Mouse (Mus musculus): Measurements from ENCODE around the gene Cd244a.

Gene Cd244a

DNA sequence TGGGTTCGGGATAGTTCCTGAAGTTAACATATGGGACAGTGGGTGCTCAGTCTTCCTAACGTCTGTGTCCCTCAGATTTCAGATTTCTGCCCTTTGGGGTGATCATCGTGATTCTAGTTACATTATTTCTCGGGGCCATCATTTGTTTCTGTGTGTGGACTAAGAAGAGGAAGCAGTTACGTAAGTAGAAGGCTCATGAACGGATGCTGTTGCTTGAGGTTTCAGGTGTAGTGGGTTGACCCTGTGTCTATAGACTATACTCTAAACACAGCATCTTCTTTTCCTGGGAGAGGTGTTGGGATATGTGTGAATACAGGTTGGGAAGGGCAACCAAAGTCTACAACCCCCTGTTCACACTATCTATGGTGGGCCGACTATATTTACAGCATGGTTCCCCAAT lies 18.2 kb downstream of the Cd244a start:
- DNase-seq (ENCODE audit: low spot score in 2 of 2): no peak

DNA sequence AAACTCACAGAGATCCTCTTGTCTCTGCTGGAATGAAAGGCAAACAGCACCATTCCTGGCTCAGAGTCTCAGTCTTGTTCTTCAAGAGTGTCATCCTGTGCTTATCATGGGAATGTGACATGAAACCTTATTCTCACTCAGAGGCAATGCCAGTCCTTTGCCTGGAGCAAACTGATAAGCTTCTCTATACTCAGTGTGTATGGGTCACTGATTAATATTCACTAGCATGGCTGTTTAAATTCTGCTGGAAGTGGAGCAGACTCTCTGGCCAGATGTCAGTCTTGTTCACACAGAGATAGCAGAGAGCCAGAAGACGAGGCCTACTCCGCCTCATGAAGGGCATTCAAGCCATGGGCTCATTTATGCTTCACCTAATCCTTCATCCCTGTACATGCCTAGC lies 25.6 kb downstream of the Cd244a start:
- DNase-seq (ENCODE audit: low spot score in 2 of 2): no peak

DNA sequence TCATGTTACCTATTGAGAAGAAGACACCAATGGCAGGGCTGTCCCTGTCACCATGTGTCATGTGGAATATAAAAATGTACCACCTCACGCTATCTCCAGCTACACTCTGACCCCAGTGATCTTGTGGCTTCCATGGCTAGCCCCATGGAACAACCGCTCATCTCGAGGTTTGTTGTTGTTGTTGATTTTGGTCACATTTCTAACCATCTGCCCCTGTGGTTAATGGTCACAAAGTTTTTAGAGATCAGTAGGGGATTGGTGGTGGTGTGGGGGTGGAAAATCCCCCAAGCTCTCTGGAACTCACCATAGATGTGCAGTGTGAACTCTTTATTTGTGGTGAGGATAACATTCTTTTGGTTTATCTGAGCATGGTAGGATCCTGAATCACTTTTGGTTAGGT lies 45.7 kb downstream of the Cd244a start:
- DNase-seq (ENCODE audit: low spot score in 2 of 2): no peak

- DNase-seq (ENCODE audit: low spot score in 2 of 2): no peak
These were observed 47.7 kb downstream of the Cd244a start for GRCm38 (mm10) chr1:171606656-171607055.

- no peak for DNase-seq (ENCODE audit: low spot score in 2 of 2)
These were observed 48.2 kb downstream of the Cd244a start, which contains the start of gene Ly9 for GRCm38 (mm10) chr1:171607176-171607575. TSS of gene Ly9 (minus strand) at chr1:171607410.

GRCm38 (mm10) chr1:171610026-171610425 lies 51.0 kb downstream of the Cd244a start:
- no peak for DNase-seq (ENCODE audit: low spot score in 2 of 2)

GRCm38 (mm10) chr1:171610781-171611180 lies 51.8 kb downstream of the Cd244a start:
- no peak for DNase-seq (ENCODE audit: low spot score in 2 of 2)

DNA sequence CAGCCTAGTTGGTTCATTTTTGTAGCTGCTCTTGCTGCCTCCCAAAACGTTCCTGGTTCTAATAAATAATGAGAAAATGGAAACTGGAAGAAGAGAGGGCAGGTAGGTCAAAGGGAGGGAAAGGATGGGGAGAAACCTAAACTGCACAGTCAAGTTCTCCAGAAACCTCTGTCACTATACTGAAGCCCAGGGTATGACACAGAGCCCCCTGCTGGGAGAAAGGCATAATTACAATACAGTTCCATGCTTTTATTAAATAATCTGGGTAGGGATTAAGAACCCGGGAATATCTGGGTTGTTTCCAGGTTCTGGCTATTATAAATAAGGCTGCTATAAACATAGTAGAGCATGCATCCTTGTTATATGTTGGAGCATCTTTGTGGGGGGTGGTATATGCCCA lies 55.0 kb downstream of the Cd244a start:
- no peak for DNase-seq (ENCODE audit: low spot score in 2 of 2)

- DNase-seq (ENCODE audit: low spot score in 2 of 2): no peak
These were observed 58.0 kb downstream of the Cd244a start for GRCm38 (mm10) chr1:171616881-171617515.

GRCm38 (mm10) chr1:171619001-171619400 lies 60.0 kb downstream of the Cd244a start:
- peak in 1 of 2 experiments; percentile 39 for DNase-seq (ENCODE audit: low spot score in 2 of 2)

DNA sequence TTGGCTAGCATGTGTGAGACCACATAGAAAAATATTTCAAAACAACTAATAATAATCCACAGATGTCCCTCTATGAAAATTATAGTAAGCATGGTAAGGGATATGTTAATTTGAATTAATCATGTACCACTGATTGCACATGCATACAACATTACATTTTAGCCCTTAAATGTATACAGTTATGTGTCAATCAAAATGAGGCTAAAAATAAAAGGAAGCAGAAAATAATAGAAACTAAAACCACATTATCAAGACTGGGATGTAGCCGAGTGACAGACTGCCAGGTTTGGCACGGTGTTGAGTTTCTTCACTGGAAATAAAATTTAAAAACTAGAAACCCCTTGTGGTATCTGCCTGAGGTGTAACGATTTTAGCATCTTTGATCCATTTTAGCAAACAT lies 60.7 kb downstream of the Cd244a start:
- no peak for DNase-seq (ENCODE audit: low spot score in 2 of 2)

DNA sequence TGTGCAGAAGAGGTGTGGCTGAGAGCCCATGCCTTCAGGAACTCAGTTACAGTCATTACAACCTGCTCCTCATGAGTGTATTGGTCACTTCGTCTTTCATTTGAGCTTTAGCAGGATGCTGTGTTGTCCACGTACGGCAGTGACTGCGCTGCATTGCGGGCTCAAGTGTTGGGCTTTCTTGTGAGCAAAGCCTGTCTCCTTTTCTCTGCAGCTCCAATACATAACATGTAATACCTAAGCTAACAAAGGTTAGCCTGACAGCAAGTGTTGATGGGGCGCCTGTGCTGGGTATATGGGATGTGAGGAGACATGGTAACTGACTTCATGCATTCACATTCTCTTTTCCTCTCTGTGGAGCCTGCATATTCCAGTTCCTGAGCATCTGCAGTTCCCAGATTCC lies 61.1 kb downstream of the Cd244a start:
- no peak for DNase-seq (ENCODE audit: low spot score in 2 of 2)

GRCm38 (mm10) chr1:171627801-171628200 lies 68.8 kb downstream of the Cd244a start:
- DNase-seq (ENCODE audit: low spot score in 2 of 2): no peak

DNA sequence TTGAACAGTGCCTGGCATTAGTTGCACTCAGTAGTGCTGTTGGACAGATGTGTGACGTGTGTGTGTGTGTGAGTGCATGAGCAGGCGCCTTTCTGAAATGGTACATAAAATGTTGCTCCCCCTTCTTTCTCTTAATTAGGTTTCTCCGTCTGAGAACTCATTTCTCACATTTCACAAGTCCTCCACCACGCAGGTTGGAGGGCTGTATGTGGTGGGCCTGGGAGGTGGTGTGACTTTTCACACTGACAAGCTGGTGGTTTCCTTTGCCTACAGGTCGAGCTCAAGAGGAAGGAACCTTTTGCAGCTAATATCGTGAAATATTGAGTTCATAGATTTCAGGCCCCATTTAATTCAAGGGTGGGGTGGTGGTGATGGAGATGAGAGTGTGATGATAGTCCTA lies 70.2 kb downstream of the Cd244a start:
- DNase-seq (ENCODE audit: low spot score in 2 of 2): no peak

- no peak for DNase-seq (ENCODE audit: low spot score in 2 of 2)
These were observed 71.0 kb downstream of the Cd244a start for GRCm38 (mm10) chr1:171630041-171630440.

GRCm38 (mm10) chr1:171630912-171631311 lies 71.9 kb downstream of the Cd244a start:
- no peak for DNase-seq (ENCODE audit: low spot score in 2 of 2)

DNA sequence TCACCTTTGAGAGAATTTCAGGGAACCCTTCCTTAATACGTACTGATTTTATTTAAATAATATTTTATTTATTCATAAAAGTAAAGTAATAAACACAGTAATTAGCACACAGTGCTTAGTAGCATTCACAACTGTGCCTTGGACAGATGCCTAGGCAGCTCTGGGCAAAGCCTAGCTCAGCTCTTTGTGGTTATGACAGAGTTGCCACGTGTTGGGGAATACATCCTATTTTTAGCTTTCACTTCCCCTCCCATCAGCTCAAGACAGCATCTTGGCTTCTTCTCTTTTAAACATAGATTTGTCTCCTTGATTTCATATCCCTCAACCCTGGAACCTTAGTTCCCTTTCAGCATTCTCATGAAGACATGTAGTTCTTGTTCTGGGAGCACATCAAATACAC lies 72.5 kb downstream of the Cd244a start:
- peak in 1 of 2 experiments; percentile 14 for DNase-seq (ENCODE audit: low spot score in 2 of 2)

DNA sequence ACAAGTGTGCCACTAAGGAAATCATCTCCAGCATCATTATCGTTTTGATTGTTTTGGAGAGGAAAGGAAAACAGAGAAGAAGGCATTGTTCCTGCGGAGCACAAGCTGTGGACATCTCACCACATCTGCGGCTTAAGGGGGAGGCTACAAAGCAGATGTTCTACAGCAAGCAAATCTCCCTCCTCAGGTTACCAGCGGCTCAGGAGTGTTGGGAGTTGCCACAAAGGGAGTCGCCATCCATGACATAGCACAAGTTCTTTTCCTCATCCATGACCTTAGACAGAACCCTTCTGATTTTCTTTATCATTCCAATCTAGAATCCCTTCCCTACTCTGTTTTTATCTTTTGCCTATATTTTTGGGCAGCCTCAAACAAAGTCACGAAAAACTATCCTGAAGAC lies 76.7 kb downstream of the Cd244a start:
- DNase-seq (ENCODE audit: low spot score in 2 of 2): no peak

DNA sequence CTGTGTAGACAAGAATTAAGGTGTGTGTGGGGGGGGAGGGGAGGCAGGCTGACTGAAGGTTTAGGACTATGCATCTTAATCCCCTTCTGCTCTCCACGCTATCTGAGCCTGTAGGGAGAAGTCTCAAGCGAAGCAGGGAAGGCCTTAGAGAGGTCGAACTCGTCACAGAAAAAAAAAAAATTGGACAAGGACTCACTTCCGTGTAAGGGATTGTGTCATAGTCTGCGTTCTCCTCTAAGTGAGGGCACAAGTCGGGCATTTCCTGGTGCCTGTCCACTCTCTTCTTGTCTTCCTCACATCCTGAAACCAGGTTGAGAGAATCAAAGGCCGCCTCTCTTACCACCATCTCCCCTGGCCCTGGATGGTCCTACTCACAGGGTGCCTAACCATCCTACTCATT lies 78.1 kb downstream of the Cd244a start:
- no peak for DNase-seq (ENCODE audit: low spot score in 2 of 2)

- no peak for DNase-seq (ENCODE audit: low spot score in 2 of 2)
These were observed 79.7 kb downstream of the Cd244a start for GRCm38 (mm10) chr1:171638686-171639085.

- DNase-seq (ENCODE audit: low spot score in 2 of 2): no peak
These were observed 81.8 kb downstream of the Cd244a start for GRCm38 (mm10) chr1:171640796-171641195.

- no peak for DNase-seq (ENCODE audit: low spot score in 2 of 2)
These were observed 84.6 kb downstream of the Cd244a start for GRCm38 (mm10) chr1:171643612-171644011.

- no peak for DNase-seq (ENCODE audit: low spot score in 2 of 2)
These were observed 87.5 kb downstream of the Cd244a start for GRCm38 (mm10) chr1:171646429-171646940.

GRCm38 (mm10) chr1:171647716-171648115 lies 88.7 kb downstream of the Cd244a start:
- no peak for DNase-seq (ENCODE audit: low spot score in 2 of 2)
